Mouse (Mus musculus) intestine, postnatal 0 days (tissue): ENCODE measurements around the gene Btnl10. TPM values are rescaled to one million over a fixed set of nuclear protein-coding genes. Genes with fewer than 3 reads are reported as not detected.
"Not testable (repeated sequence)": the region's sequence is repeated elsewhere in the genome, so short reads cannot be mapped to it uniquely, and the experiment has no call there.

ENCODE experiments used
- ATAC-seq: fragments of 200-750 bp; cut with Nextera tagmentation; 2 replicates; pipeline ENCODE4 v1.8.0; 2017; ENCODE audit warnings: mild to moderate bottlenecking, moderate TSS enrichment, moderate library complexity
- H3K27ac ChIP-seq: fragments of 300-500 bp; sonication (generic); 2 replicates; pipeline ENCODE4 v1.5.1; 2014; ENCODE audit warnings: mild to moderate bottlenecking, low read depth, low read length, moderate library complexity
- H3K27me3 ChIP-seq: fragments of 300-500 bp; sonication (generic); replicated peaks from 2 replicates; pipeline ENCODE4 v1.6.1; 2014; ENCODE audit warnings: low read length, mixed read lengths; ENCODE audit not compliant: control insufficient read depth, insufficient read depth
- H3K36me3 ChIP-seq: fragments of 300-500 bp; sonication (generic); 2 replicates; pipeline ENCODE4 v1.6.1; 2014; ENCODE audit warnings: mild to moderate bottlenecking, moderate library complexity; ENCODE audit not compliant: control insufficient read depth, insufficient read depth
- H3K4me1 ChIP-seq: fragments of 300-500 bp; sonication (generic); replicated peaks from 2 replicates; pipeline ENCODE4 v1.6.1; 2014; ENCODE audit warnings: antibody characterized with exemption, low read length, mixed read lengths; ENCODE audit not compliant: control insufficient read depth, insufficient read depth
- H3K4me2 ChIP-seq: fragments of 300-500 bp; sonication (generic); replicated peaks from 2 replicates; pipeline ENCODE4 v1.6.1; 2014; ENCODE audit warnings: low read depth, mild to moderate bottlenecking, moderate library complexity
- H3K4me3 ChIP-seq: fragments of 300-500 bp; sonication (generic); 2 replicates; pipeline ENCODE4 v1.5.1; 2014; ENCODE audit warnings: low read depth, low read length
- H3K9ac ChIP-seq: fragments of 300-500 bp; sonication (generic); 2 replicates; pipeline ENCODE4 v1.6.1; 2014; ENCODE audit warnings: mild to moderate bottlenecking, low read depth, low read length
- H3K9me3 ChIP-seq: fragments of 300-500 bp; sonication (generic); 2 replicates; pipeline ENCODE4 v1.6.1; 2016; ENCODE audit warnings: mixed run types; ENCODE audit not compliant: control insufficient read depth
- CTCF ChIP-seq: sonication (generic); IDR thresholded peaks from 2 replicates; pipeline ENCODE4 v1.5.1; 2016; ENCODE audit warnings: low read depth, mild to moderate bottlenecking, control low read depth, antibody characterized with exemption, moderate library complexity
- WGBS: fragments of 180-500 bp; shearing (Covaris S2); extraction: QIAGEN DNeasy Blood & Tissue Kit; methylation state at CpG from one replicate; pipeline ENCODE4 v1.1.7; 2014; 5-methylcytosine and 5-hydroxymethylcytosine counted together
- polyA plus RNA-seq: library from polyadenylated mRNA; unstranded; fragments of >200 nt; fragmentation: Nextera tagmentation; extraction: Ambion mirVana; gene quantifications from 2 replicates; pipeline ENCODE4 v1.2.1, GENCODE M21; 2015

The Btnl10 gene
- polyA plus RNA-seq, 1 experiment from 2014 or later: not detected

- WGBS: under 1% methylated on average over 48 of the region's 48 CpGs
- Histone ChIP-seq H3K27ac (no peak within 1 kb of the TSS; the same call in 1 of the 2 replicates), H3K9me3 (no peaks in the 10 kb centered on the region), H3K9ac (no peak within 1 kb of the TSS), H3K27me3 (0 out of 2 replicates have a peak, but pooled peaks cover 3% of the 10 kb centered on the region), H3K36me3 (no peaks in the 10 kb centered on the region), H3K4me2 (peak within 1 kb of the TSS; percentile 54), H3K4me1 (no peaks in the 10 kb centered on the region), H3K4me3 (peak within 1 kb of the TSS; percentile 28)
- no peak for TF ChIP-seq CTCF
- peak; percentile 78 for ATAC-seq
These were observed 31.1 kb downstream of the Btnl10 start, which contains the start of gene Hist3h2ba for GRCm38 (mm10) chr11:58948542-58949479. TSS of gene Hist3h2ba (plus strand) at chr11:58948920.

- TF ChIP-seq CTCF: no peak
- H3K4me3 ChIP-seq: peak overlapping the region; percentile 28
- peak overlapping the region; percentile 54 for H3K4me2 ChIP-seq
- 23% methylated on average over 20 of the region's 20 CpGs for WGBS
- no peak for ATAC-seq
- H3K9ac ChIP-seq: no peak overlapping the region
- no peaks in the 10 kb centered on the region for H3K9me3 ChIP-seq
- no peak overlapping the region for H3K27ac ChIP-seq
- 0 out of 2 replicates have a peak, but pooled peaks cover 3% of the 10 kb centered on the region for H3K27me3 ChIP-seq
- no peaks in the 10 kb centered on the region for H3K36me3 ChIP-seq
- H3K4me1 ChIP-seq: no peaks in the 10 kb centered on the region
These were observed 32.0 kb downstream of the Btnl10 start for GRCm38 (mm10) chr11:58949480-58950431.

- Histone ChIP-seq H3K27me3 (0 out of 2 replicates have a peak, but pooled peaks cover 3% of the 10 kb centered on the region), H3K4me3 (no peak overlapping the region), H3K36me3 (no peaks in the 10 kb centered on the region), H3K9ac (no peak overlapping the region), H3K4me1 (peaks cover 2% of the 10 kb centered on the region; the same call in 1 of the 2 replicates), H3K4me2 (no peak overlapping the region), H3K9me3 (no peaks in the 10 kb centered on the region), H3K27ac (no peak overlapping the region)
- no peak for TF ChIP-seq CTCF
- ATAC-seq: no peak
- 74% methylated on average over 5 of the region's 5 CpGs for WGBS
These were observed 33.5 kb downstream of the Btnl10 start for GRCm38 (mm10) chr11:58951210-58951609.

- H3K9me3 ChIP-seq: no peaks in the 10 kb centered on the region
- 1% methylated on average over 33 of the region's 33 CpGs for WGBS
- 0 out of 2 replicates have a peak, but pooled peaks have one; percentile 0 for ATAC-seq
These were observed 35.9 kb downstream of the Btnl10 start for GRCm38 (mm10) chr11:58953351-58954169.

GRCm38 (mm10) chr11:58954170-58954419 is 36.4 kb downstream of the Btnl10 start:
- not testable (repeated sequence) for H3K4me1 ChIP-seq, H3K36me3 ChIP-seq, H3K27me3 ChIP-seq, H3K9me3 ChIP-seq
- Histone ChIP-seq H3K4me3 (peak overlapping the region; percentile 56), H3K27ac (peak overlapping the region; percentile 94), H3K4me2 (peak overlapping the region; percentile 78), H3K9ac (peak overlapping the region; percentile 38; the same call in 1 of the 2 replicates)
- under 1% methylated on average over 17 of the region's 17 CpGs for WGBS
- peak; percentile 50 for ATAC-seq

More at GRCm38 (mm10) chr11:58953351-58954169, 35.9 kb downstream of the Btnl10 start:
- H3K4me1 ChIP-seq: peaks cover 8% of the 10 kb centered on the region; the same call in 1 of the 2 replicates
- no peak for TF ChIP-seq CTCF
- peak overlapping the region; percentile 56 for H3K4me3 ChIP-seq
- H3K9ac ChIP-seq: peak overlapping the region; percentile 38; the same call in 1 of the 2 replicates
- peak overlapping the region; percentile 94 for H3K27ac ChIP-seq
- H3K27me3 ChIP-seq: 0 out of 2 replicates have a peak, but pooled peaks cover 3% of the 10 kb centered on the region
- peaks cover 8% of the 10 kb centered on the region; the same call in 1 of the 2 replicates for H3K36me3 ChIP-seq
- peak overlapping the region; percentile 78 for H3K4me2 ChIP-seq
